ENCODE assay signal across 8 mouse cellular contexts in the genomic region with DNA sequence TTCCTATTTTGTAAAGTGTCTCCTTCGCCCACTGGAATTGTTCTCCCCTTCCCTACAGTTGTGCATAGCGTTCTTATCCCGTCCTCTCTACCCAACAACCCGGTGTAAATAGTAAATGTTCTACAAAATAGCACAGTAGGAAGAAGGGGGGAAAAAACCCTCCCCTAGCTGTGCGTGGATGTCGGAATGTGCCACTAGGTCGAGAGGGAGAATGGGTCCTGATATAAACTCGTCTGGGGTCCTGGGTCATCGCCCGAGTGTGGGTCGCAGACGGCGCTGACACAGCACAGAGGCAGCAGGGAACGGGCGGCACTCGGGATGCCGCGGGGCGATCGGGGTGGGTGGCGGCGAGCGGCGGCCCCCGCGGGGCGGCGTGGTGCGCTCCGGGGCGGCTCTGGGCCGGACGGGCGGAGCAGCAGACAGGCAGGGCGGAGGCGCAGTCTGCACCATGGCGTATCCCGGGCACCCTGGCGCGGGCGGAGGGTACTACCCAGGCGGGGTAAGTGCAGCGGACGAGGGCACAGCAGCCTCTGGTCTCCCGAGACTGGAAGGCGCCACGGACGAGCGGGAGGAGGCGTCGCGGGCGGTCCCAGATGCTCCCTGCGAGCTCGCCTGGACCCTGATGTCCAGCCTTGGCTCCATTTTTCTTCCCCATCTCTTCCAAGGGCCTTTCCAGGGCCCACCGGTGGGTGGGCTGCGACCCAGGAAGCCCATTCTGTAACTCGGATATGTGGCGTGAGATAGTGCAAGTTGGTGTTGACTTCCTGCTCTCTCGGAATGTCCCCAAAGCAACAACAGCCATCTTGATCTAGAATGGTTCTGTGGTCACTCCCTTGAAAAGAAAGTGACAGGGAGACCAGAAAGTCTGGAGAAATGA. TPM values are rescaled to one million over a fixed set of nuclear protein-coding genes. Genes with fewer than 3 reads are reported as not detected.
A peak's percentile ranks its signal among the peaks of the same experiment; 100 is the strongest.
DNase-seq lines count a peak whose midpoint lies in the region; ATAC-seq lines count a peak whose summit lies in the region.

No protein-coding gene starts in this region.

- no peaks in the 10 kb centered on the region for H3K9me3 ChIP-seq in forebrain, embryonic 10.5 days
- H3K9me3 ChIP-seq in heart, embryonic 15.5 days (replicated peaks) = no peaks in the 10 kb centered on the region
- H3K9me3 ChIP-seq in liver, embryonic 16.5 days (replicated peaks; ENCODE audit: control insufficient read depth, low read length) = no peaks in the 10 kb centered on the region
- no peaks in the 10 kb centered on the region for H3K9me3 ChIP-seq in neural tube, embryonic 12.5 days

- 1% methylated on average over 60 of the region's 60 CpGs for WGBS in forebrain, embryonic 10.5 days
- under 1% methylated on average over 58 of the region's 60 CpGs for WGBS in heart, embryonic 15.5 days
- under 1% methylated on average over 52 of the region's 60 CpGs for WGBS in liver, embryonic 16.5 days (ENCODE audit: insufficient replicate concordance)
- 1% methylated on average over 59 of the region's 60 CpGs for WGBS in neural tube, embryonic 12.5 days

- peaks cover 24% of the 10 kb centered on the region for H3K36me3 ChIP-seq in forebrain, embryonic 10.5 days (replicated peaks)
- peaks cover 27% of the 10 kb centered on the region for H3K36me3 ChIP-seq in heart, embryonic 15.5 days
- H3K36me3 ChIP-seq in liver, embryonic 16.5 days (ENCODE audit: control insufficient read depth, insufficient read depth) = peaks cover 19% of the 10 kb centered on the region
- no peaks in the 10 kb centered on the region for H3K36me3 ChIP-seq in neural tube, embryonic 12.5 days

- no peaks in the 10 kb centered on the region for H3K27me3 ChIP-seq in forebrain, embryonic 10.5 days (ENCODE audit: poor library complexity, severe bottlenecking)
- no peaks in the 10 kb centered on the region for H3K27me3 ChIP-seq in heart, embryonic 15.5 days
- no peaks in the 10 kb centered on the region for H3K27me3 ChIP-seq in liver, embryonic 16.5 days (ENCODE audit: control insufficient read depth, insufficient read depth, low read depth, low read length)
- no peaks in the 10 kb centered on the region for H3K27me3 ChIP-seq in neural tube, embryonic 12.5 days (replicated peaks)

- H3K27ac ChIP-seq in forebrain, embryonic 10.5 days = peak overlapping the region; percentile 97
- H3K27ac ChIP-seq in heart, embryonic 15.5 days = peak overlapping the region; percentile 94
- H3K27ac ChIP-seq in liver, embryonic 16.5 days (ENCODE audit: low read length) = peak overlapping the region; percentile 89
- no peak overlapping the region; the same call in 1 of the 2 replicates for H3K27ac ChIP-seq in neural tube, embryonic 12.5 days

- peak; percentile 95 for ATAC-seq in heart, embryonic 15.5 days (replicated peaks; ENCODE audit: insufficient number of reproducible peaks, insufficient read depth, low FRiP score, low read depth)
- peak; percentile 99 for ATAC-seq in liver, embryonic 16.5 days (ENCODE audit: low read depth)
- peak; percentile 98 for ATAC-seq in neural tube, embryonic 12.5 days (ENCODE audit: low FRiP score, low read depth)

- peak overlapping the region; percentile 76 for H3K4me3 ChIP-seq in forebrain, embryonic 10.5 days
- H3K4me3 ChIP-seq in heart, embryonic 15.5 days = peak overlapping the region; percentile 90
- H3K4me3 ChIP-seq in liver, embryonic 16.5 days (ENCODE audit: low read depth, low read length) = peak overlapping the region; percentile 90
- H3K4me3 ChIP-seq in neural tube, embryonic 12.5 days = peak overlapping the region; percentile 57

- peak overlapping the region; percentile 69 for H3K4me2 ChIP-seq in heart, embryonic 15.5 days
- peak overlapping the region; percentile 68 for H3K4me2 ChIP-seq in liver, embryonic 16.5 days (ENCODE audit: low read depth, low read length)
- H3K4me2 ChIP-seq in neural tube, embryonic 12.5 days (replicated peaks) = peak overlapping the region; percentile 62

- peaks cover 18% of the 10 kb centered on the region for H3K4me1 ChIP-seq in forebrain, embryonic 10.5 days
- peaks cover 24% of the 10 kb centered on the region for H3K4me1 ChIP-seq in heart, embryonic 15.5 days (replicated peaks)
- peaks cover 16% of the 10 kb centered on the region for H3K4me1 ChIP-seq in liver, embryonic 16.5 days (ENCODE audit: control insufficient read depth, low read depth, low read length)
- H3K4me1 ChIP-seq in neural tube, embryonic 12.5 days = peaks cover 5% of the 10 kb centered on the region; the same call in 1 of the 2 replicates

- DNase-seq in CD8-positive naive resting alpha-beta T cell, adult 2 months (ENCODE audit: low read depth in 2 of 2, low spot score in 2 of 2) = peak; percentile 78 to 82
- peak; percentile 66 for DNase-seq in c-Kit-negative CD71-positive TER-119-positive erythroid progenitor cells, embryonic 14.5 days (ENCODE audit: low read depth, low spot score)
- DNase-seq in forebrain, embryonic 10.5 days (ENCODE audit: extremely low spot score, low spot score) = peak; percentile 65
- peak; percentile 92 for DNase-seq in kidney, postnatal 14 days
- DNase-seq in telencephalon, adult 2 months (ENCODE audit: low read depth, low spot score) = peak; percentile 65

- H3K9ac ChIP-seq in heart, embryonic 15.5 days = peak overlapping the region; percentile 88
- H3K9ac ChIP-seq in liver, embryonic 16.5 days (ENCODE audit: low read depth, low read length) = peak overlapping the region; percentile 96
- peak overlapping the region; percentile 86 for H3K9ac ChIP-seq in neural tube, embryonic 12.5 days

RNA-seq across cellular contexts. Expression of gene Sri, which starts 10.5 kb away (rescaled TPM):
- polyA plus RNA-seq in forebrain, embryonic 10.5 days (2016; fragmentation: Nextera tagmentation; extraction: Ambion mirVana) = 181 and 186 TPM in 2 replicates
- polyA plus RNA-seq in heart, embryonic 15.5 days (2015; fragmentation: Nextera tagmentation; extraction: Ambion mirVana) = 216 and 229 TPM in 2 replicates
- 178 and 201 TPM in 2 replicates for polyA plus RNA-seq in liver, embryonic 16.5 days (2015; fragmentation: Nextera tagmentation; extraction: Ambion mirVana)
- polyA plus RNA-seq in neural tube, embryonic 12.5 days (2016; fragmentation: Nextera tagmentation; extraction: Ambion mirVana) = 164 and 171 TPM in 2 replicates
